Mouse (Mus musculus) frontal cortex, postnatal 25 days (tissue): ENCODE results near the gene Rab5if.
A peak's percentile ranks its signal among the peaks of the same experiment; 100 is the strongest.
"Not testable (repeated sequence)": the region's sequence is repeated elsewhere in the genome, so short reads cannot be mapped to it uniquely, and the experiment has no call there.

Experiments
- DNase-seq, 2 experiments: peaks; one replicate each; pipeline ENCODE4 v3.0.0; 2022; ENCODE audit warnings: low spot score in 2 of 2

Gene Rab5if

GRCm38 (mm10) chr2:156886084-156886631, 23.2 kb downstream of the Rab5if start:
- DNase-seq = no peak

GRCm38 (mm10) chr2:156887017-156887416, 24.1 kb downstream of the Rab5if start, which contains the start of gene Sla2:
Gene Sla2 (minus strand): TSS chr2:156887192.
- no peak for DNase-seq

GRCm38 (mm10) chr2:156888490-156888889, 25.6 kb downstream of the Rab5if start:
- DNase-seq = no peak

GRCm38 (mm10) chr2:156892240-156892639, 29.3 kb downstream of the Rab5if start:
- DNase-seq = no peak

GRCm38 (mm10) chr2:156892821-156893220, 29.9 kb downstream of the Rab5if start:
- DNase-seq = no peak

- DNase-seq = no peak
These were observed 31.8 kb downstream of the Rab5if start for GRCm38 (mm10) chr2:156894496-156895265.

- DNase-seq = no peak
These were observed 33.5 kb downstream of the Rab5if start for GRCm38 (mm10) chr2:156896384-156896914.

GRCm38 (mm10) chr2:156897034-156897433, 34.1 kb downstream of the Rab5if start:
- DNase-seq = peak in 1 of 2 experiments; percentile 30

- no peak for DNase-seq
These were observed 35.4 kb downstream of the Rab5if start for GRCm38 (mm10) chr2:156898374-156898773.

GRCm38 (mm10) chr2:156899184-156899583, 36.3 kb downstream of the Rab5if start:
- DNase-seq = no peak

GRCm38 (mm10) chr2:156901344-156901743, 38.4 kb downstream of the Rab5if start:
- DNase-seq = no peak

GRCm38 (mm10) chr2:156901883-156902282, 39.0 kb downstream of the Rab5if start:
- no peak for DNase-seq

- DNase-seq = not testable (repeated sequence)
These were observed 39.5 kb downstream of the Rab5if start for GRCm38 (mm10) chr2:156902411-156902810.

- DNase-seq = no peak
These were observed 40.4 kb downstream of the Rab5if start for GRCm38 (mm10) chr2:156903367-156903766.

GRCm38 (mm10) chr2:156904976-156905717, 42.2 kb downstream of the Rab5if start:
- DNase-seq = peak; percentile 65 to 67

GRCm38 (mm10) chr2:156905931-156906330, 43.0 kb downstream of the Rab5if start:
- not testable (repeated sequence) for DNase-seq

- DNase-seq = no peak
These were observed 50.3 kb downstream of the Rab5if start for GRCm38 (mm10) chr2:156913191-156913590.

- no peak for DNase-seq
These were observed 52.6 kb downstream of the Rab5if start for GRCm38 (mm10) chr2:156915559-156915958.

- no peak for DNase-seq
These were observed 53.6 kb downstream of the Rab5if start for GRCm38 (mm10) chr2:156916419-156917125.

GRCm38 (mm10) chr2:156918562-156918961, 55.6 kb downstream of the Rab5if start:
- DNase-seq = no peak

GRCm38 (mm10) chr2:156919191-156919590, 56.3 kb downstream of the Rab5if start:
- DNase-seq = not testable (repeated sequence)

- DNase-seq = no peak
These were observed 56.9 kb downstream of the Rab5if start for GRCm38 (mm10) chr2:156919796-156920195.
